Mouse (Mus musculus) R1 (cell line): ENCODE results near the gene Brms1.

Experiments
- DNase-seq: peaks from one replicate; pipeline ENCODE4 v3.0.0-alpha.2; 2018; ENCODE audit warnings: low read depth, low spot score

Gene Brms1

GRCm38 (mm10) chr19:5040862-5041523 is at the start of gene Brms1:
Brms1 (plus strand) TSS chr19:5041354.
- peak; percentile 97 for DNase-seq

- DNase-seq: peak; percentile 32
These were observed 48.8 kb upstream of the Brms1 start for GRCm38 (mm10) chr19:4992371-4992770.

GRCm38 (mm10) chr19:4992904-4993303 is 48.2 kb upstream of the Brms1 start:
- peak; percentile 35 for DNase-seq

- no peak for DNase-seq
These were observed 47.1 kb upstream of the Brms1 start for GRCm38 (mm10) chr19:4994043-4994442.

GRCm38 (mm10) chr19:4999445-5000140 is 41.6 kb upstream of the Brms1 start:
- DNase-seq: no peak

GRCm38 (mm10) chr19:5001666-5002406 is 39.3 kb upstream of the Brms1 start:
- peak; percentile 93 for DNase-seq

- peak; percentile 66 for DNase-seq
These were observed 37.5 kb upstream of the Brms1 start for GRCm38 (mm10) chr19:5003644-5004043.

- no peak for DNase-seq
These were observed 36.2 kb upstream of the Brms1 start for GRCm38 (mm10) chr19:5004925-5005324.

GRCm38 (mm10) chr19:5013138-5013537 is 28.0 kb upstream of the Brms1 start:
- DNase-seq: no peak

- DNase-seq: peak; percentile 94
These were observed 26.2 kb upstream of the Brms1 start for GRCm38 (mm10) chr19:5014961-5015398.

GRCm38 (mm10) chr19:5016221-5016742 is 24.9 kb upstream of the Brms1 start:
- peak; percentile 91 for DNase-seq

- peak; percentile 92 for DNase-seq
These were observed 24.4 kb upstream of the Brms1 start for GRCm38 (mm10) chr19:5016782-5017181.

GRCm38 (mm10) chr19:5017611-5018010 is 23.5 kb upstream of the Brms1 start:
- no peak for DNase-seq

GRCm38 (mm10) chr19:5018191-5018590 is 23.0 kb upstream of the Brms1 start:
- no peak for DNase-seq

- no peak for DNase-seq
These were observed 19.7 kb upstream of the Brms1 start for GRCm38 (mm10) chr19:5021416-5021815.

- peak; percentile 97 for DNase-seq
These were observed 17.3 kb upstream of the Brms1 start, which contains the start of gene Slc29a2 for GRCm38 (mm10) chr19:5023621-5024479. Slc29a2 (plus strand) TSS chr19:5023860.

GRCm38 (mm10) chr19:5026111-5026510 is 15.0 kb upstream of the Brms1 start:
- no peak for DNase-seq

- DNase-seq: peak; percentile 53
These were observed 8.5 kb upstream of the Brms1 start for GRCm38 (mm10) chr19:5032686-5033085.

- no peak for DNase-seq
These were observed 4.6 kb upstream of the Brms1 start for GRCm38 (mm10) chr19:5036577-5036976.

GRCm38 (mm10) chr19:5037678-5038571 is 3.2 kb upstream of the Brms1 start:
- peak; percentile 88 for DNase-seq
